Mouse (Mus musculus): ENCODE measurements around the gene Eef1akmt3.

Eef1akmt3 gene

DNA sequence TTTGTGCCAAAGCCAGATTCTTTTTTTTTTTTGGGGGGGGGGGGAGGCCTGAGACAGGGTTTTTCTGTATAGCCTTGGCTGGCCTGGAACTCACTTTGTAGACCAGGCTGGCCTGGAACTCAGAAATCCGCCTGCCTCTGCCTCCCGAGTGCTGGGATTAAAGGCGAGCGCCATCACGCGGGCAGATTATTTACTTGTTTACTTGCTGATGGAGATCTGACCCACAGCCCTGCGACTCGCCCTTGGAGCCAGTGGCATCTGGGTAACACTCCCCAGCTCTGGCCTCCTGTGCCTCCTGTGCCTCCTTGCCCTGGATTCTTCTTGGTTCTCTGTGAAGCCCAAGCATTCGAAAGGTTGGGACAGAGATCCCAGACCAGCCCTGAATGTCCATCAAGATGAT lies 55.7 kb downstream of the Eef1akmt3 start:
- in situ Hi-C loops (cut with MboI; ENCODE audit: low pct_unique_long_range_greater_than_20kb in 1 of 2, low sequenced_read_pairs in 2 of 2, unreplicated experiment in 1 of 2) = no loop called here

DNA sequence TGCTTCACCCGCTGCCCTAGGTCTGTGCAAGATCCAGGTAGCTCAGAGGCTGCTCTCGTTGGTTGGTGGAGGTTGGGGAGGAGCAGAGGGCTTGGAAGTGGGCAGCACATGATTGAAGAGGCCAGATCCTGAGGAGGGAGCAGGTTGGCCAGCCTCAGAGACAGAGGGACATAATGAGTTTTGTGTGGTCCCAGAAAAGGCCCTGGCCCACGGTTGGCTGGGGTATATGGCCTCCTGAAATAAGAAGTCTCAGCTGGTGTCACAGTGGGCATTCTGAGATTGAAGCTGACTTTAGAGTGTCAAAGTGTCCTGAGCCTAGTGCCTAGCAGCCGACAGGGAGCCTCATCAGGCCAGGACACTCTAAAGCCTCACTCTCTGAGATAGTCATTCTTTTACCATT lies 56.2 kb downstream of the Eef1akmt3 start:
- in situ Hi-C loops (cut with MboI; ENCODE audit: low pct_unique_long_range_greater_than_20kb in 1 of 2, low sequenced_read_pairs in 2 of 2, unreplicated experiment in 1 of 2) = no loop called here

DNA sequence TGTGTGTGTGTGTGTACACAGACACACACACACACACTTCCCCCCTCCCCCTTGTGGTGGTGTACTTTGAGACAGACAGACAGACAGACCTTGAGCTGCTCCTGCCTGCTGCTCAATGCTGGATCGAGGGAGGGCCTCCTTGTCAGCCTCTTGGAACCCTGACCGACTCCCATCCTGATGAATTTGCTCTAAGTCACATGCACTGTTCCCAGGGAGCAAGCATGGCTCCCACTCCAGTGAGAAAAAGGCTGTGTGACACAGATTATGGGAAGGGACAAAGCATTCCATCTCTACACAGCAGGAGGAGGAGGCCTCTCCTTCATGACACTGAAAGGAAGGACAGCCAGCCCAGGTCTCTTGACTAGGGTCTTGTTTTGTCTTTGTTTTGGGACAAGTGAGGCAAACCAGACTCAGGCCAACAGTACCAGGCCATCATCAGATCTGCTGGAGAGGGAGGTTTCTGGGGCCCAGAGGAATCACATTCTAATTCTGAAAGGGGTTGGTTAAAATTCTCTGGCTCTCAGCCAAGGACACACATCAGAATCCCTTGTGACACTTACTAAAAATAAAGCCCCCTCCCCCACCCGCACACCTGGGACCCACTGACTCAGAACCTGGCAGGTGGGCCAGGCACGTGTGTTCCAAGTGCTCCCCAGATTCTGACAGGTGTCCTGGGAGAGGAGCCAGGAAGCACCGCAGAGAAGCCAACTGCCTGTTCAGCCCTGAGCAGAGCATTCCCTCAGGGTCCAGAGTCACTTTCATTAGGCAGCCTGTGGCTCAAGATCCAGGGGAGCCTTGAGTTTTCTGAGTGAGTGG lies 56.9 kb downstream of the Eef1akmt3 start:
- in situ Hi-C loops (cut with MboI; ENCODE audit: low pct_unique_long_range_greater_than_20kb in 1 of 2, low sequenced_read_pairs in 2 of 2, unreplicated experiment in 1 of 2) = no loop called here

DNA sequence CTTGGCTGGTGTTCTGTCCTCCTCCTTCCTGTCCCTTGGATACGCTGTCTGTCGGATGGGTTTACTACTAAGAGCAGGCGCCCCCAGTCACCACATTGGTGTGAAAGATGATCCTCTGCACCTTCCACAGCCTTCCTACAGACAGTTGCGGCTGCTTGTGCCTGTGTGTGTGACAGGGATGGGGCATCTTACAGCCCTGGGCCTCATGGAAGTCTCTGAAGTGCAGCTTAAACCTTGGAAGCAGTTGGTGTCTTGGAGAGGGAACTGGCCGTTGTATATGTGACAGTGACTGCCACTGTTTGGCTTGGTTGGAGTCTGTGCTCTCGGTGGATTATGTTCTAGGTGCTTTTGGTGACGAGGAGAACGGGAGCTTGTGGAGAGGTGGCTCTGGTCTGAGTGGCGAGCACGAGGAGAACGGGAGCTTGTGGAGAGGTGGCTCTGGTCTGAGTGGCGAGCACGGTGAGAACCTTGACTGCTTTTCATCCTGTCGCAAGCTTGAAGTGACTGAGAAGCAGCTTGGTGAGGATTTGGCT lies 58.1 kb downstream of the Eef1akmt3 start:
- in situ Hi-C loops (cut with MboI; ENCODE audit: low pct_unique_long_range_greater_than_20kb in 1 of 2, low sequenced_read_pairs in 2 of 2, unreplicated experiment in 1 of 2) = no loop called here

DNA sequence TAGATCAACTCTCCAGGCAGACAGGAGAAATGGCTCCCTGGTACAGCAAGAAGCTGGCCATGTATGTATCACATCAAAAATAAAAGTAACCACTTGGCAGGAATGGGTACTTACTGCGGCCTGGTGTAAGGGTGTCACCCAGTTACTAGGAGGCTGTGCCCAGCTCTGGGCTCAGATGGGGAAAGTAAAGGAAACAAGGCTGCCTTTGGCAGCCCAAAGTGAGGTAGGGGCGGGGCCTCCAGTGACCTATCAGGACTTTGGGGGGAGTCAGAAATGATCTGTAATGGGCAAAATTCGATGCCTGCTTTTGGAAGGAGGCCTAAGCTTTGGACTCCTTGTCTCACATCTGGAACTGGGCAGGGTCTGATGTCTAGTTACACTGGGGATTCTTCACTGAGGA lies 59.6 kb downstream of the Eef1akmt3 start:
- in situ Hi-C loops (cut with MboI; ENCODE audit: low pct_unique_long_range_greater_than_20kb in 1 of 2, low sequenced_read_pairs in 2 of 2, unreplicated experiment in 1 of 2) = no loop called here

Measured in mouse embryonic stem cell (cell line).